18 mouse cellular contexts compared by ENCODE assay signal in the genomic region with DNA sequence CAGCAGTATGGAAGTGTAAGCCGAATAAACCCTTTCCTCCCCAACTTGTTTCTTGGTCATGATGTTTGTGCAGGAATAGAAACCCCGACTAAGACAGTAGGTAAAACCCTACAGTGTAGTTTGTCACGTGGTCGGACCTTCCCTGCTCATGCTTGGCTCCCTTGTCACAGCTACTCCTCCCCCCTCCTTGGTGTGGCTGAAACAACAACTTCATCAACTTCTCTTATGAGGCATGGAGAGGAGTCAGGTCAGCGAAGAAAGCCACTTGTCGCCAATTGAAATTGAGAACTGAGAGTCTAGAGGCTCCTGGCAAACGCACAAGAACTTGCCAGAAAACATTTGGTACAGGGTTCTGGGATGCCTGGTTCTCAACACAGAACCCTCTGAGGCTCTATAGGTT.
"Had no signal": no experiment of that assay in that cellular context is flagged by ENCODE, and none has a peak within 500 bp of the region (broad histone marks: within the 10 kb centered on the region; RNA-seq: fewer than 3 reads in every experiment).

No protein-coding gene starts in this region.

- H3K4me3 ChIP-seq: layer of hippocampus, adult 2 months; left cerebral cortex, adult 2 months; liver, embryonic 13.5 days; lung, embryonic 15.5 days; neural tube, embryonic 12.5 days; neural tube, embryonic 15.5 days; stomach, embryonic 15.5 days had no signal

- H3K27me3 ChIP-seq: liver, embryonic 13.5 days; lung, embryonic 15.5 days; neural tube, embryonic 12.5 days; neural tube, embryonic 15.5 days; stomach, embryonic 15.5 days had no signal

- H3K9me3 ChIP-seq: liver, embryonic 13.5 days; lung, embryonic 15.5 days; neural tube, embryonic 12.5 days; neural tube, embryonic 15.5 days; stomach, embryonic 15.5 days had no signal

- H3K4me1 ChIP-seq: liver, embryonic 13.5 days; lung, embryonic 15.5 days; neural tube, embryonic 12.5 days; neural tube, embryonic 15.5 days; stomach, embryonic 15.5 days had no signal

- ATAC-seq: intestine, postnatal 0 days had no signal

- H3K27ac ChIP-seq: kidney, postnatal 0 days; layer of hippocampus, adult 2 months; left cerebral cortex, adult 2 months; liver, embryonic 13.5 days; lung, embryonic 15.5 days; neural tube, embryonic 12.5 days; neural tube, embryonic 15.5 days; stomach, embryonic 15.5 days had no signal

- H3K9ac ChIP-seq: liver, embryonic 13.5 days; lung, embryonic 15.5 days; neural tube, embryonic 12.5 days; neural tube, embryonic 15.5 days; stomach, embryonic 15.5 days had no signal

- DNase-seq: kidney, adult 2 months; kidney, postnatal 25 days; layer of hippocampus, adult 9-11 months; liver, embryonic 13.5 days; midbrain, embryonic 14.5 days; right cerebral cortex, adult 18-20 months; right cerebral cortex, postnatal 14 days; right cerebral cortex, postnatal 4 days; thymus, postnatal 25 days had no signal

- H3K4me2 ChIP-seq: liver, embryonic 13.5 days; lung, embryonic 15.5 days; midbrain, embryonic 11.5 days; neural tube, embryonic 12.5 days; neural tube, embryonic 15.5 days; stomach, embryonic 15.5 days had no signal

- H3K36me3 ChIP-seq: liver, embryonic 13.5 days; lung, embryonic 15.5 days; neural tube, embryonic 12.5 days; neural tube, embryonic 15.5 days; stomach, embryonic 15.5 days had no signal
